Mouse (Mus musculus): ENCODE measurements around the gene Gorasp1. TPM values are rescaled to one million over a fixed set of nuclear protein-coding genes. Genes with fewer than 3 reads are reported as not detected.
A peak's percentile ranks its signal among the peaks of the same experiment; 100 is the strongest.

The Gorasp1 gene
- total RNA-seq, 2 experiments from 2014 or later: 33.1 to 40.8 TPM

DNA sequence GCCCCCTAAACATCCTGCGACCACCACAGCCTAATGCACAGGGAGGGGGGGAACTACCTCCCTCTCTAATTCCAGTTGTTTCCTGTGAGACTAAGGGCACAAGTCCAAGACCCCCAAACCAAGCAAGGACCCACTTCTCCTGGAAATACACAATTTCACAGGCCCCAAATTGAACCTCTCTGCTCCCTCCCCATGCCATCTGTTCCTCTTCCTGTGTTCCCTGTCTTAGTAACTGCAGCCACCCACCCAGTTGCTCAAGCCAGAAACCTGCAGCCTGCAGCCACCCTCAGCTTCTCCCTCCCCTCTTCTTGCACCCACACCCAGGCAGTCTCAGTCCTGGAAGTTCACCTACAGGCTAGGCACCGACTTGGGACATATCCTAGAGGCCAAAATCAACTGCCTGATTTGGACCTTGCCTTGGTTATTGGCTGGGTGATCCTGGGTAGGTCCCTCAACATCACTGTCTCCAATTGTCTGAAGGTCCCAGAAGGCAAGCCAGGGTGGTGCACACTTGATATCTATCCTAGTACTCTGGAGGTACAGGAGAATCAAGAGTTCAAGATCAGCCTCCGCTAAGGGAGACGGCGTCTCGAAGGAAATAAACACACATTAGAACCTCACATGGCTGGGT lies 41.6 kb upstream of the Gorasp1 start:
- Histone ChIP-seq H3K4me3 (no peak overlapping the region), H3K27ac (peak overlapping the region; percentile 67)
- TF ChIP-seq CTCF (conservative IDR thresholded peaks at IDR 0.05): no peak
- peak; percentile 59 to 81 for DNase-seq (ENCODE audit: low spot score in 2 of 2)

DNA sequence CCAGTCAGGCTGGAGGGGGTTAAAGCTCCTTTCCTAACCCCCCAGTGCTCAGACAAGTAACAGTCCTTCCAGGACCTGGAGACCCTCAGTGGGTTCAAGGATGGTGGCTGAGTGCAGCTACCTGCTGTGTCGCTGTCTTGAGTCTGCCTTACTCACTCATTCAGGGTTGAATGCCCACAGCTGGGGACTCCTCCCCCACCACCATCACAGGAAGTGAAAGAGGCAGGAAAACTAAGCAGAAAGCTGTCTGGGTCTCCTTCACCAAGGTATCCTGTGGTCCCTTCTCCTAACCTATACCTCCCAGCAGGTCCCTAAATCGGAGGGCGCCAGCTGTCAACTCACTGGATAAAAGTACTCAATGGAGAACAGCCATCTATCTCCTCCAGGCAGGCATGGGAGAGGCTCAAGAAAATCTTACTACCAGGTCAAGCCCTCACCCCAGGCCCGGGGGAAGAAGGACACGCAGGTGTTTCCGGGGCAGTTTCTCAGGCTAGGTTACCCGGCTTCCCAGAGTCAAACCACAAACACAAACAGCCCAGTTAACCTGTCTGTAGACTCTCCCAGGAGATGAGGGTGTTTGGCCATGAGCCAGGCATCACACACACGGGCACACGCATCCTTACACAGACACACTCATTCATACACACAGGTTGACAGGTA lies 40.9 kb upstream of the Gorasp1 start:
- no peak for TF ChIP-seq CTCF (conservative IDR thresholded peaks at IDR 0.05)
- DNase-seq (ENCODE audit: low spot score in 2 of 2): no peak
- no peak overlapping the region for H3K4me3 ChIP-seq
- peak overlapping the region; percentile 67 for H3K27ac ChIP-seq

DNA sequence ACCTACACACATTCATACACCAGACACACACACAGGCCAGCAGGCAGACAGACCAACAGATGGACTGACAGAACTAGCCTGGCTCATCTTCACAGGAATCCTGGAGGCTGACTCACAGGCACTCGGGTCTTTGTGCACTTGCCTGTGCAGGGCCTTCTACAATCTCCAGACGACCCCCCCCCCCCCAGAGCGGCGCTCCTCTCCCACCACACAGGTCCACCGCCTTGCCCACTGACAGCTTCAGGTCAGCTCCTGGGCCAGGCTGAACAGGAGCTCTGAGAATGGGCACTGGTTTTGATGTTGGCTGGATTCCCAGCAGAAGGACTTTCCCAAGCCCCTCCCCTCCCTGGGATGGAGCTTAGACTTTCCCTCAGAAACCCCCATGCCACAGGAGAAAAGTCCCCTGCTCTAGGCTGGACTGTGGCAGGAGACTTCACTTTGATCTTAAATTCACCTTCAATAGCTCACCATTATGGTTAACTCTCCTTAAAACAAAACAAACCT lies 40.2 kb upstream of the Gorasp1 start:
- H3K4me3 ChIP-seq: no peak overlapping the region
- TF ChIP-seq CTCF (conservative IDR thresholded peaks at IDR 0.05): no peak
- peak overlapping the region; percentile 67 for H3K27ac ChIP-seq
- DNase-seq (ENCODE audit: low spot score in 2 of 2): peak in 1 of 2 experiments; percentile 44

DNA sequence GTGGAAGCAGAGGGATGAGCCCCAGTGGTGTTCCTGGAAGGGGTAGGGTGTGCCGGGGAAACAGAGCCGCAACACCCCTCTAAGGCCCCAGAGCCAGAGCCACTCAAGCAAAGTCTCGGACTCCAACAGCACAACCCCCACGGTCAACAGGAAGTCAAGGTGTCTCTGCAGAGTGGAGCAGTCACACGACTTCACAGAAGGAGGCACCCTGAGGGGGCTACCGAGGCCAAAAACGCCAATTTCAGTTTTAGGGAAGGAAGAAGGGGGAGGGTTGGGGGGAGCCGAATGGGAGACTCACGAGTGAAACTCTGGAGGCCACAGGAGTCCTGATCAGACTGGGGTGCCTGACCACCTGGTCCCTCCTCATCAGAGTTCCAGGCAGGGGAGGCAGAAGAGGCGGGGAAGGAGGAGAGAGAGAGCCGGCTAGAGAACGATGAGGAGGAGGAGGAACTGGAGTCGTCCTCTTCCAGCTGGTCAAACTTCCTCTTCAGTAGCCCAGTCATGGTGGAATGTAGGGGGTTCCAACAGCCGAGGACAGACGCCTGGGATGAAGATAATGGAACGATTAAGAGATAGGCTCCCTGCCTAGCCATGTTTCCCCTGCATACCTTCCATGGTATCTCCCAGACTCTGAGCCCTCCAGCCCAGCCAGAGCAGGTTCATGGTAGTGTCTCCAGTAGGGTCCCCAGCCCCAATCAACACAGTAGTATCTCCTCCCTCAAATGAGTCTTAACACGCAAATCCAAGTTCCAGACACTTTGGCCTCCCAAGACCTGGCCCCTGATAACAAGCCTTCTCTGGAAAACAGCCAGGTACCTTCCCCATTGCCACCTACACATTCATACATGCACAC lies 39.6 kb upstream of the Gorasp1 start:
- TF ChIP-seq CTCF (conservative IDR thresholded peaks at IDR 0.05): no peak
- Histone ChIP-seq H3K27ac (peak overlapping the region; percentile 67; the same call in 1 of the 2 replicates), H3K4me3 (no peak overlapping the region)
- DNase-seq (ENCODE audit: low spot score in 2 of 2): no peak

DNA sequence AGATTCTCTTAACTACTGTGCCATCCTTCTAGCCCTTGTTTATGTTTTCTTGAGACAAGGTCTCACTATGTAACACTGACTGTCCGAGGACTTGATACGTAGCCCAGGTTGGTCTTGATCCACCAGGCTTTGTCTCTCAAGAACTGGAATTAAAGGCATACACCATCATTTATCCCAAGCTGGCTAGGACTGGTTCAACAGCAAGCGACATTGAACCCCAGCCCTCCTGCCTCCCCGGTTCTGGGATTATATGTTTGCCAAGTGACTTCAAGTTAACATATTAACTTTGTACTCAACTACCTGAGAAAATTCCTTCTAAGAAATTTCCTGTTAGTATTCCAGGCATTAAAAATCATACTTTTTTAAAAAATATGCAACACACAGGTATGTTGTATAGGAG lies 37.9 kb upstream of the Gorasp1 start:
- H3K4me3 ChIP-seq: no peak overlapping the region
- H3K27ac ChIP-seq: no peak overlapping the region
- no peak for TF ChIP-seq CTCF (conservative IDR thresholded peaks at IDR 0.05)
- DNase-seq (ENCODE audit: low spot score in 2 of 2): no peak

DNA sequence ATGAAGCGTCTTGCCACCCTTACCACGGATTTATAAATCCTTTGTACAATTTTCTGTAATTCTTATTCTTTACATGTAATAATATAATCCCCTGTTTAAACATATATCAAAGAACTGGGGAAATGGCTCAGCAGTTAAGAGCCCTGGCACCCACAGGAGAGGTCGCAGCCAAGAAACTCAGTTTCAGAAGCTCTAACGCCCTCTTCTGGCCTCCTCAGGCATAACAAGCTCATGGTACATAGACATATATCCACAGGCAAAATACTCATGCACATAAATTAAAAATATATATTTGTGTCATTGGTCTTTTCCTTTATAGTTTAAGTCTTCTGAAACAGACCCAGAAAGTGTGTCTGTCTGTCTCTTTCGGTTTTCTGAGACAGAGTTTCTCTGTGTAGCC lies 37.2 kb upstream of the Gorasp1 start:
- H3K4me3 ChIP-seq: no peak overlapping the region
- DNase-seq (ENCODE audit: low spot score in 2 of 2): no peak
- H3K27ac ChIP-seq: no peak overlapping the region
- peak; percentile 62 for TF ChIP-seq CTCF (conservative IDR thresholded peaks at IDR 0.05)

DNA sequence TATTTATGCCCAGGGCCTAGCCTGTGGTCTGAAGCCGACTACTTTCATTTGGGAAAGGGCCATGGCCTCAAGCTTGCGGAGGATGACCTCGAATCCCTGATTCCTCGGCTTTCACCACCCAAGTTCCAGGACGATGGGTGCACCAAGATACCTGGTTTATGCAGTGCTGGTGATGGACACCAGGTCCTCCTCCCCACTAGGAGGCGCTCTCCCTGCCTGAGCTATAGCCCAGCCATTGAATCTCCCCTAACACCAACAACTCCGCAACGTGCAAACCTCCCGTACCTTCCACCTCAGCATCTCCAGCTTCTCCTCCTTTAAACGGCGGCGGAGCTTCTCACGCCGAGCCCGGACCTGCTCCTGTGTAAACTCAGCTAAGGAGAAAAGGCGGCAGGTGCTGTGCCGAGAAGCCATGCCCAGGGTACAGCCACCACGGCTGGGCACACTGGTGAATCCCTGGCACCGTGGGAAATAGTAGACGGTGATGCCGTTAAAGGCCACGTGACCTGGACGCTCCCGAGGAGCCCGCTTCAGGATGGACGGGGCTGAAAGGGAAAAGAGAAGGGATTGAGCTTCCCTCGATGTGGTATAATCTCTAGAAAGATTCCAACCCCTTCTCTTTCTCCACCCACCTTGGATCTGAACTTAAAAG lies 36.6 kb upstream of the Gorasp1 start:
- no peak overlapping the region for H3K27ac ChIP-seq
- peak; percentile 73 for TF ChIP-seq CTCF (conservative IDR thresholded peaks at IDR 0.05)
- H3K4me3 ChIP-seq: no peak overlapping the region
- DNase-seq (ENCODE audit: low spot score in 2 of 2): no peak

DNA sequence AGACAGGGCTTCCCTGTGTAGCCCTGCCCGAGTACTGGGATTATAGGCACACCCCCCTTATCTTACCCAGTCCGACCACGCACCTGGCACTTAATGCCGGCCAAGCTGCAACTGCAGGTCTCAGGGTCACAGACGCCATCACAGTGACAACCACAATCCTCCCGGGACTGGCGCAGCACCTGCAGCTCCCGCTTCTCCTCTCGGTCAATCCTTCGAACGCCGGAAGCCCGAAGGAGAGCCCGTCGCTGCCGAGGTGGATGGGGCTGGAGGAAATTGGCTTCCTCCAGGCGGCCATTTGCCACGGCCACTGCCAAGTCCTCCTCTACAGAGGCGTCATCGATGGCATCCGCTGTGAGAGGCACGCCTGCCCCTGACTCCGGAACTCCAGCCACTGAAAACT lies 35.9 kb upstream of the Gorasp1 start:
- TF ChIP-seq CTCF (conservative IDR thresholded peaks at IDR 0.05): no peak
- no peak for DNase-seq (ENCODE audit: low spot score in 2 of 2)
- Histone ChIP-seq H3K4me3 (no peak overlapping the region), H3K27ac (no peak overlapping the region)

DNA sequence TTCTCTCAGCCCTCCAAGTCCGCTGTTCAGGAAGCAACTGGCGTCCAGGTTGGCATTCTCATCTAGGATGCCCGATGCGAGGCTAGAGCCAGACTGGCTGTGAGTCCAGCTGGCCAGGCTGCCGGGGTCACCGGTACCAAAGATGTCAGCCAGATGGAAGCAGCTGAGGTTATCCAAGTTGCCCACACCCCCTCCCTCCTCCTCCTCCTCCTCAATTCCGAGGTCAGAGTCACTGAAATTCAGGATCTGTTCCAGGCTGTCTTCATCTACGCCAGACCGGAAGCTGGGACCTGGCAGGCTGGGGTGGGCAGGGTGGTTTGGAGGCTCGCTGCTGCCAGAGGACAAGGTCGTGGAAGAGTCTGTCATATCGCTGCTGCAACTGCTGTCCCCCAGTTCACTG lies 35.2 kb upstream of the Gorasp1 start:
- DNase-seq (ENCODE audit: low spot score in 2 of 2): no peak

DNA sequence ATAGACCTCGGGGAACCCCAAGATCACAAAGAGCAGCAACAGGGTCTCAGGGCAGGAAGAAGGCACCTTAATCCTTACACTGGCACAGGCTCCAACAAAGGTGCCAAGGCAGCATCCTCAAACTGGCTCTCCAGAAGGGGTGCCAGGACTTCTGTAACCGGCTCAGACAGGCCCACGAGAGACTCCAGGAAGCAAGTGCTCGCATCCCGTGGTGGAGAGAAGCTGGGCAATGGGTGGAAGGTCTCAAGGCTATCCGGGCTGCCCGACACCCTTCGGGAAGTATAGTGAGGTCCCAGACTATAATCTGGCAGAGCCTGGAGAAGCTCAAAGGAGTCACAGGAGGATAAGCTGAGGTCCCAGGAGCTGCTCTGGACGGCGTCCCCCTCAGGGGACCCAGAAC lies 34.8 kb upstream of the Gorasp1 start:
- Histone ChIP-seq H3K4me3 (no peak overlapping the region), H3K27ac (no peak overlapping the region)
- no peak for DNase-seq (ENCODE audit: low spot score in 2 of 2)
- TF ChIP-seq CTCF (conservative IDR thresholded peaks at IDR 0.05): no peak

More for the DNA sequence above, 35.2 kb upstream of the Gorasp1 start:
- no peak overlapping the region for H3K4me3 ChIP-seq
- no peak overlapping the region for H3K27ac ChIP-seq
- TF ChIP-seq CTCF (conservative IDR thresholded peaks at IDR 0.05): no peak

DNA sequence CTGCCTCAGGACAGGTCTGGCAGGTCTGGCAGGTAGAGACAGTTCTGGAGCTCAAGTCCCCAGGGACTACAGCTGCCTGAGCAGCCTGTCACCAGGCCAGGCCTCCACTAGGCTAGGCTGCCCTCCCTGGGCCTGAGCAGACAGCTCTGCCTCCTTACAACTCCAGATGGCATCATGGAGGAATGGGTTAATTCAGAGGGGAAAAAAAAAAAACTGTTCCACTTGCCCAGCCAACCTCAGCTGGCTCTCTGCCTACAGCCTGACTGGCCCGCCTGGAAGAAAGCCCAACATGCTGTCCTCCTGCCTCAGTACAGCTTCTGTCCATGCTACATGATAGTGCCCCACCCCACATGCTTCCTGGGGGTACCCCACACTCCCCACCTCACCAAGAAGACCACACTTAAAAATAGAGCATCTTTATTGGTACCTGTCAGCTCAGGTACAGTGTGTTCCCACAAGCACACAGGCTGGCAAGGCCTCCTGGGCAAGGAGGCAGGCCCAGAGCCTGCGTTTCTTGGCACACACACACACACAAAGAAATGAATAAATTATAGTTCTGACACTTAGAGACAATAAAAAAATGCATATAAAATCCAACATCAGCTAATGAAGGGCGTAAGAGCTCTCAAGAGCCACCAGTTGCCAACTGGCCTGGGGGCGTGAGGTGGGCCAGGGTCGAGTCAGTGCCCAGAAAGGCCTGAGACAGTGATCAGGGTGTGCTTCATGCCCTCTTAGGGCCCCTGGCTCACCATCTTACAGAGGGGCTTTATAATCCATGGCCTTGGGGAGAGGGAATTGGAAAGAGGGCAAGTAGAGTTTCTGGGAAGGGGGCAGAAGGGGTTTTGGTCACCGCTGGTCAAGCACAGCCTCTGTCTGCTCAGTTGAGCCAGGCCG lies 33.6 kb upstream of the Gorasp1 start:
- DNase-seq (ENCODE audit: low spot score in 2 of 2): no peak
- peak overlapping the region; percentile 21; the same call in 1 of the 2 replicates for H3K27ac ChIP-seq
- H3K4me3 ChIP-seq: no peak overlapping the region
- no peak for TF ChIP-seq CTCF (conservative IDR thresholded peaks at IDR 0.05)

DNA sequence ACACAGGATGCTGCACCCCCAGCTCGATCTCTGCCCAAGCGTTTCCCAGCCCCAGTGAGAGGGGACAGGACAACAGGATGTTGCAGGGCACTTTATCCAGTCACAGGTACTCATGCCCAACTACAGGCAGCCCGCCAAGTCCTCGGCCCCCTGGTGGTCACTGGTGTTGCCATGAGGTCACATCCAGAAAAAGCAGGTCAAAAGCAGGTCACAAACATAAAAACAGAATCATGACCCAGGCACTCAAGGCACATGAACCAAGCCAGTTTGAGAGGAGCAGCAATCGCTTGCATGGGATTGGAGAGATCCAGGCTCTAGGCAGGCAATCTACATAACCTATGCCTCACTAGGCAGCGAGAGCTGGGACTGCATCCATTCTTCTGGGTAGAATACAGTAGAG lies 32.9 kb upstream of the Gorasp1 start:
- peak overlapping the region; percentile 21; the same call in 1 of the 2 replicates for H3K27ac ChIP-seq
- no peak for DNase-seq (ENCODE audit: low spot score in 2 of 2)

More for the DNA sequence above, 32.9 kb upstream of the Gorasp1 start:
- peak; percentile 60 for TF ChIP-seq CTCF (conservative IDR thresholded peaks at IDR 0.05)
- no peak overlapping the region for H3K4me3 ChIP-seq
